Mouse (Mus musculus): ENCODE measurements around the gene Exoc1.

DNA sequence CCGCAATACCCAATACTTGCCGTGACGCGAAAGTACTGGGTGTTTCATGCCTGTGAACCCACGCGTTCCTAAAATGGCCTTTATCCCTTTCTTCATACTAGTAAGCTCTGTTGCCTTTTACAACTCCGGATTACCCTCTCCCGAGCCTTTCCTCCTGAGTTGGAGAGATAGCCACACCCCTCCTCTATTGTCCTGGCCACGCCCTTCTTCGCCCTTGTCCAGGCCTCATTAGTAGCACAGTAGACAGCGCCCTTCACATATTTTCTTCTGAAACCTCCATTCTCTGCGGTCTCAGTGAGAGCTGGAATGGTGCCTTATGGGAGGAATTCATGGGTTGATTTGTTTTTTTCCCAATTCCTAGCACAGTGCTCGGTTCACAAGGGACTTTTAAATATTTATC, 34.0 kb upstream of the Exoc1 start:
- TF ChIP-seq CTCF (IDR thresholded peaks at IDR 0.05; ENCODE audit: borderline replicate concordance, control insufficient read depth, extremely low read depth, insufficient read depth, low read length, poor library complexity) (no peak), POLR2A (IDR thresholded peaks at IDR 0.05; ENCODE audit: control insufficient read depth, extremely low read depth, insufficient read depth, low read length, poor library complexity) (no peak)
